Mouse (Mus musculus) kidney, adult 2 months (tissue): ENCODE measurements at regions not wholly inside any gene's neighbourhood (a gene's known extent, or its start where the extent isn't known, plus 50 kb on each side); places are given as distances from the start of the nearest gene placed in this dataset.

ENCODE experiments used
- CTCF ChIP-seq: fragments of 200-500 bp; conservative IDR thresholded peaks from 2 replicates; pipeline ENCODE4 v1.5.1; 2011; ENCODE audit warnings: low read depth, mild to moderate bottlenecking, control low read depth, low read length, moderate library complexity, mixed read lengths; ENCODE audit not compliant: insufficient read depth, insufficient read length
- POLR2A ChIP-seq: fragments of 200-500 bp; IDR thresholded peaks from one replicate; pipeline ENCODE4 v1.6.1; 2011; ENCODE audit warnings: low read depth, low read length, control low read depth

GRCm38 (mm10) chr1:71880480-71880879, 227.5 kb upstream of the Fn1 start:
- TF ChIP-seq POLR2A (no peak), CTCF (no peak)
